Mouse (Mus musculus): ENCODE measurements around the gene Rin3. TPM values are rescaled to one million over a fixed set of nuclear protein-coding genes. Genes with fewer than 3 reads are reported as not detected.

The Rin3 gene
- polyA plus RNA-seq, 1 experiment from 2014 or later, result 9.0 TPM

GRCm38 (mm10) chr12:102361189-102362161, 78.6 kb downstream of the Rin3 start:
- Histone ChIP-seq H3K27me3 (no peaks in the 10 kb centered on the region), H3K9ac (no peak overlapping the region), H3K36me3 (peaks cover 31% of the 10 kb centered on the region), H3K4me2 (no peak overlapping the region), H3K27ac (0 out of 2 replicates have a peak overlapping the region, but pooled peaks have one; percentile 18), H3K9me3 (replicated peaks) (no peaks in the 10 kb centered on the region), H3K4me3 (no peak overlapping the region), H3K4me1 (replicated peaks) (peaks cover 2% of the 10 kb centered on the region; the same call in 1 of the 2 replicates)
- WGBS, result 81% methylated on average over 10 of the region's 10 CpGs
- no peak for ATAC-seq (replicated peaks; ENCODE audit: insufficient number of reproducible peaks, insufficient read depth, low FRiP score, low read depth)

GRCm38 (mm10) chr12:102365016-102365415, 82.2 kb downstream of the Rin3 start:
- H3K4me1 ChIP-seq (replicated peaks), result peaks cover 18% of the 10 kb centered on the region
- H3K4me3 ChIP-seq, result no peak overlapping the region
- H3K27me3 ChIP-seq, result no peaks in the 10 kb centered on the region
- H3K9me3 ChIP-seq (replicated peaks), result no peaks in the 10 kb centered on the region
- ATAC-seq (replicated peaks; ENCODE audit: insufficient number of reproducible peaks, insufficient read depth, low FRiP score, low read depth), result no peak
- no peak overlapping the region for H3K4me2 ChIP-seq
- 87% methylated on average over 7 of the region's 7 CpGs for WGBS
- H3K36me3 ChIP-seq, result peaks cover 13% of the 10 kb centered on the region
- no peak overlapping the region for H3K27ac ChIP-seq
- H3K9ac ChIP-seq, result no peak overlapping the region

GRCm38 (mm10) chr12:102366126-102366816, 83.4 kb downstream of the Rin3 start:
- no peak overlapping the region for H3K4me3 ChIP-seq
- H3K9me3 ChIP-seq (replicated peaks), result no peaks in the 10 kb centered on the region
- H3K4me2 ChIP-seq, result no peak overlapping the region
- no peaks in the 10 kb centered on the region for H3K27me3 ChIP-seq
- WGBS, result 87% methylated on average over 9 of the region's 9 CpGs
- peaks cover 6% of the 10 kb centered on the region for H3K36me3 ChIP-seq
- H3K9ac ChIP-seq, result no peak overlapping the region
- H3K27ac ChIP-seq, result no peak overlapping the region
- ATAC-seq (replicated peaks; ENCODE audit: insufficient number of reproducible peaks, insufficient read depth, low FRiP score, low read depth), result no peak
- H3K4me1 ChIP-seq (replicated peaks), result peaks cover 26% of the 10 kb centered on the region

GRCm38 (mm10) chr12:102367075-102367474, 84.2 kb downstream of the Rin3 start:
- ATAC-seq (replicated peaks; ENCODE audit: insufficient number of reproducible peaks, insufficient read depth, low FRiP score, low read depth), result no peak
- 84% methylated on average over 3 of the region's 3 CpGs for WGBS
- Histone ChIP-seq H3K9me3 (replicated peaks) (no peaks in the 10 kb centered on the region), H3K9ac (no peak overlapping the region), H3K4me1 (replicated peaks) (peaks cover 26% of the 10 kb centered on the region), H3K36me3 (peaks cover 3% of the 10 kb centered on the region), H3K27ac (no peak overlapping the region), H3K4me3 (no peak overlapping the region), H3K27me3 (no peaks in the 10 kb centered on the region), H3K4me2 (no peak overlapping the region)

GRCm38 (mm10) chr12:102368066-102368465, 85.2 kb downstream of the Rin3 start:
- peaks cover 26% of the 10 kb centered on the region for H3K4me1 ChIP-seq (replicated peaks)
- WGBS, result 75% methylated on average over 7 of the region's 7 CpGs
- ATAC-seq (replicated peaks; ENCODE audit: insufficient number of reproducible peaks, insufficient read depth, low FRiP score, low read depth), result no peak
- H3K4me3 ChIP-seq, result no peak overlapping the region
- H3K4me2 ChIP-seq, result no peak overlapping the region
- H3K27ac ChIP-seq, result no peak overlapping the region
- no peaks in the 10 kb centered on the region for H3K9me3 ChIP-seq (replicated peaks)
- H3K27me3 ChIP-seq, result no peaks in the 10 kb centered on the region
- peaks cover 3% of the 10 kb centered on the region for H3K36me3 ChIP-seq
- H3K9ac ChIP-seq, result no peak overlapping the region

GRCm38 (mm10) chr12:102368556-102368955, 85.7 kb downstream of the Rin3 start:
- ATAC-seq (replicated peaks; ENCODE audit: insufficient number of reproducible peaks, insufficient read depth, low FRiP score, low read depth), result no peak
- Histone ChIP-seq H3K9ac (no peak overlapping the region), H3K36me3 (peaks cover 3% of the 10 kb centered on the region), H3K27ac (no peak overlapping the region), H3K4me2 (no peak overlapping the region), H3K27me3 (no peaks in the 10 kb centered on the region), H3K9me3 (replicated peaks) (no peaks in the 10 kb centered on the region), H3K4me1 (replicated peaks) (peaks cover 26% of the 10 kb centered on the region), H3K4me3 (no peak overlapping the region)
- 74% methylated on average over 14 of the region's 14 CpGs for WGBS

GRCm38 (mm10) chr12:102369488-102370235, 86.8 kb downstream of the Rin3 start:
- H3K4me3 ChIP-seq, result no peak overlapping the region
- H3K27ac ChIP-seq, result peak overlapping the region; percentile 35
- 54% methylated on average over 22 of the region's 22 CpGs for WGBS
- H3K9ac ChIP-seq, result no peak overlapping the region
- H3K4me1 ChIP-seq (replicated peaks), result peaks cover 31% of the 10 kb centered on the region
- H3K9me3 ChIP-seq (replicated peaks), result no peaks in the 10 kb centered on the region
- no peaks in the 10 kb centered on the region for H3K27me3 ChIP-seq
- H3K36me3 ChIP-seq, result no peaks in the 10 kb centered on the region; the same call in 1 of the 2 replicates
- ATAC-seq (replicated peaks; ENCODE audit: insufficient number of reproducible peaks, insufficient read depth, low FRiP score, low read depth), result no peak
- peak overlapping the region; percentile 21; the same call in 1 of the 2 replicates for H3K4me2 ChIP-seq

GRCm38 (mm10) chr12:102370931-102371500, 88.2 kb downstream of the Rin3 start:
- H3K27me3 ChIP-seq, result no peaks in the 10 kb centered on the region
- WGBS, result 80% methylated on average over 4 of the region's 4 CpGs
- no peak overlapping the region for H3K27ac ChIP-seq
- H3K9ac ChIP-seq, result no peak overlapping the region
- H3K9me3 ChIP-seq (replicated peaks), result no peaks in the 10 kb centered on the region
- H3K36me3 ChIP-seq, result no peaks in the 10 kb centered on the region; the same call in 1 of the 2 replicates
- peaks cover 40% of the 10 kb centered on the region for H3K4me1 ChIP-seq (replicated peaks)
- no peak for ATAC-seq (replicated peaks; ENCODE audit: insufficient number of reproducible peaks, insufficient read depth, low FRiP score, low read depth)
- no peak overlapping the region for H3K4me3 ChIP-seq
- H3K4me2 ChIP-seq, result no peak overlapping the region

GRCm38 (mm10) chr12:102372322-102372721, 89.5 kb downstream of the Rin3 start:
- no peak for ATAC-seq (replicated peaks; ENCODE audit: insufficient number of reproducible peaks, insufficient read depth, low FRiP score, low read depth)
- 72% methylated on average over 3 of the region's 3 CpGs for WGBS
- H3K36me3 ChIP-seq, result no peaks in the 10 kb centered on the region; the same call in 1 of the 2 replicates

GRCm38 (mm10) chr12:102382180-102382579, 99.3 kb downstream of the Rin3 start:
- H3K27me3 ChIP-seq, result no peaks in the 10 kb centered on the region
- no peak overlapping the region for H3K4me3 ChIP-seq
- peaks cover 27% of the 10 kb centered on the region for H3K36me3 ChIP-seq
- H3K27ac ChIP-seq, result no peak overlapping the region
- no peaks in the 10 kb centered on the region for H3K9me3 ChIP-seq (replicated peaks)
- H3K9ac ChIP-seq, result no peak overlapping the region
- no peaks in the 10 kb centered on the region for H3K4me1 ChIP-seq (replicated peaks)
- ATAC-seq (replicated peaks; ENCODE audit: insufficient number of reproducible peaks, insufficient read depth, low FRiP score, low read depth), result no peak
- H3K4me2 ChIP-seq, result no peak overlapping the region
- 84% methylated on average over 8 of the region's 8 CpGs for WGBS

More at GRCm38 (mm10) chr12:102372322-102372721, 89.5 kb downstream of the Rin3 start:
- Histone ChIP-seq H3K27me3 (no peaks in the 10 kb centered on the region), H3K4me3 (no peak overlapping the region), H3K9ac (no peak overlapping the region), H3K27ac (no peak overlapping the region), H3K4me2 (no peak overlapping the region), H3K9me3 (replicated peaks) (no peaks in the 10 kb centered on the region), H3K4me1 (replicated peaks) (peaks cover 40% of the 10 kb centered on the region)

All from heart, embryonic 15.5 days (tissue).